Mouse (Mus musculus) heart, embryonic 16.5 days (tissue): Measurements from ENCODE around the gene BC025920. TPM values are rescaled to one million over a fixed set of nuclear protein-coding genes. Genes with fewer than 3 reads are reported as not detected.

ENCODE experiments used
- ATAC-seq: fragments of 200-750 bp; cut with Nextera tagmentation; replicated peaks from 2 replicates; pipeline ENCODE4 v1.8.0; 2017; ENCODE audit warnings: moderate number of reproducible peaks; ENCODE audit not compliant: insufficient read depth, low FRiP score; ENCODE audit errors: extremely low read depth
- H3K27ac ChIP-seq: fragments of 300-500 bp; sonication (generic); 2 replicates; pipeline ENCODE4 v1.5.1; 2014; ENCODE audit warnings: mild to moderate bottlenecking, low read length, control low read depth, moderate library complexity
- H3K27me3 ChIP-seq: fragments of 300-500 bp; sonication (generic); 2 replicates; pipeline ENCODE4 v1.6.1; 2014; ENCODE audit warnings: low read length, mixed read lengths; ENCODE audit not compliant: control insufficient read depth, insufficient read depth
- H3K36me3 ChIP-seq: fragments of 300-500 bp; sonication (generic); 2 replicates; pipeline ENCODE4 v1.6.1; 2014; ENCODE audit not compliant: control insufficient read depth, insufficient read depth
- H3K4me1 ChIP-seq: fragments of 300-500 bp; sonication (generic); 2 replicates; pipeline ENCODE4 v1.6.1; 2014; ENCODE audit warnings: low read length, mixed read lengths; ENCODE audit not compliant: control insufficient read depth, insufficient read depth
- H3K4me2 ChIP-seq: fragments of 300-500 bp; sonication (generic); 2 replicates; pipeline ENCODE4 v1.6.1; 2014; ENCODE audit warnings: low read depth, mild to moderate bottlenecking, control low read depth, low read length
- H3K4me3 ChIP-seq: fragments of 300-500 bp; sonication (generic); 2 replicates; pipeline ENCODE4 v1.5.1; 2014; ENCODE audit warnings: mild to moderate bottlenecking, control low read depth, low read length
- H3K9ac ChIP-seq: fragments of 300-500 bp; sonication (generic); 2 replicates; pipeline ENCODE4 v1.6.1; 2014; ENCODE audit warnings: low read length, control low read depth
- H3K9me3 ChIP-seq: fragments of 300-500 bp; sonication (generic); replicated peaks from 2 replicates; pipeline ENCODE4 v1.6.1; 2016; ENCODE audit warnings: low read length; ENCODE audit not compliant: control insufficient read depth
- WGBS: fragments of 180-500 bp; shearing (Covaris S2); extraction: QIAGEN DNeasy Blood & Tissue Kit; methylation state at CpG from one replicate; pipeline ENCODE4 v1.1.7; 2014; 5-methylcytosine and 5-hydroxymethylcytosine counted together
- polyA plus RNA-seq: library from polyadenylated mRNA; unstranded; fragments of >200 nt; fragmentation: Nextera tagmentation; extraction: Ambion mirVana; gene quantifications from 2 replicates; pipeline ENCODE4 v1.2.1, GENCODE M21; 2015

BC025920 gene
- polyA plus RNA-seq, 1 experiment from 2014 or later = 1.2 TPM

GRCm38 (mm10) chr10:81598871-81599270 is 7.2 kb upstream of the BC025920 start:
- ATAC-seq = no peak

GRCm38 (mm10) chr10:81599630-81600029 is 6.4 kb upstream of the BC025920 start:
- Histone ChIP-seq H3K9ac (no peak overlapping the region), H3K4me1 (peaks cover 56% of the 10 kb centered on the region), H3K27ac (no peak overlapping the region), H3K9me3 (no peaks in the 10 kb centered on the region), H3K4me2 (no peak overlapping the region), H3K36me3 (no peaks in the 10 kb centered on the region), H3K27me3 (0 out of 2 replicates have a peak, but pooled peaks cover 4% of the 10 kb centered on the region), H3K4me3 (no peak overlapping the region)
- ATAC-seq = no peak
- 75% methylated on average over 5 of the region's 5 CpGs for WGBS

More at GRCm38 (mm10) chr10:81598871-81599270, 7.2 kb upstream of the BC025920 start:
- Histone ChIP-seq H3K27me3 (0 out of 2 replicates have a peak, but pooled peaks cover 4% of the 10 kb centered on the region), H3K36me3 (no peaks in the 10 kb centered on the region), H3K4me3 (no peak overlapping the region), H3K9ac (no peak overlapping the region), H3K9me3 (no peaks in the 10 kb centered on the region), H3K27ac (no peak overlapping the region), H3K4me2 (no peak overlapping the region), H3K4me1 (peaks cover 56% of the 10 kb centered on the region)
- WGBS = 55% methylated on average over 6 of the region's 6 CpGs

- no peak overlapping the region for H3K9ac ChIP-seq
- H3K4me2 ChIP-seq = peak overlapping the region; percentile 71; the same call in 1 of the 2 replicates
- H3K4me3 ChIP-seq = no peak overlapping the region
- ATAC-seq = no peak
- peaks cover 58% of the 10 kb centered on the region for H3K4me1 ChIP-seq
- H3K9me3 ChIP-seq = no peaks in the 10 kb centered on the region
- 0 out of 2 replicates have a peak, but pooled peaks cover 2% of the 10 kb centered on the region for H3K27me3 ChIP-seq
- 43% methylated on average over 10 of the region's 10 CpGs for WGBS
- H3K27ac ChIP-seq = peak overlapping the region; percentile 69
- no peaks in the 10 kb centered on the region for H3K36me3 ChIP-seq
Measured at GRCm38 (mm10) chr10:81600096-81600495, 6.0 kb upstream of the BC025920 start.

GRCm38 (mm10) chr10:81600738-81601203 is 5.3 kb upstream of the BC025920 start, which contains the start of gene Tle6:
Gene Tle6, minus strand, starts transcription at chr10:81601073.
- H3K27ac ChIP-seq = peak within 1 kb of the TSS; percentile 69
- H3K27me3 ChIP-seq = no peaks in the 10 kb centered on the region
- no peaks in the 10 kb centered on the region for H3K36me3 ChIP-seq
- H3K4me3 ChIP-seq = peak within 1 kb of the TSS; percentile 46
- peak within 1 kb of the TSS; percentile 66 for H3K9ac ChIP-seq
- under 1% methylated on average over 28 of the region's 28 CpGs for WGBS
- H3K4me2 ChIP-seq = peak within 1 kb of the TSS; percentile 71
- H3K9me3 ChIP-seq = no peaks in the 10 kb centered on the region
- peak; percentile 84 for ATAC-seq
- H3K4me1 ChIP-seq = peaks cover 58% of the 10 kb centered on the region

GRCm38 (mm10) chr10:81601396-81601905 is 4.6 kb upstream of the BC025920 start:
- 34% methylated on average over 7 of the region's 7 CpGs for WGBS
- no peak for ATAC-seq

GRCm38 (mm10) chr10:81602741-81603151 is 3.3 kb upstream of the BC025920 start:
- 23% methylated on average over 4 of the region's 4 CpGs for WGBS
- H3K27ac ChIP-seq = 0 out of 2 replicates have a peak overlapping the region, but pooled peaks have one; percentile 33
- no peak overlapping the region for H3K9ac ChIP-seq

More at GRCm38 (mm10) chr10:81601396-81601905, 4.6 kb upstream of the BC025920 start:
- H3K9me3 ChIP-seq = no peaks in the 10 kb centered on the region
- no peaks in the 10 kb centered on the region for H3K36me3 ChIP-seq
- peak overlapping the region; percentile 46 for H3K4me3 ChIP-seq
- H3K4me1 ChIP-seq = peaks cover 53% of the 10 kb centered on the region
- H3K27ac ChIP-seq = peak overlapping the region; percentile 43
- H3K9ac ChIP-seq = peak overlapping the region; percentile 63
- peak overlapping the region; percentile 71 for H3K4me2 ChIP-seq
- no peaks in the 10 kb centered on the region for H3K27me3 ChIP-seq

GRCm38 (mm10) chr10:81604019-81604967 is 1.8 kb upstream of the BC025920 start:
- no peaks in the 10 kb centered on the region for H3K9me3 ChIP-seq
- peaks cover 37% of the 10 kb centered on the region for H3K4me1 ChIP-seq
- no peak for ATAC-seq
- H3K36me3 ChIP-seq = no peaks in the 10 kb centered on the region
- peak overlapping the region; percentile 46; the same call in 1 of the 2 replicates for H3K27ac ChIP-seq
- H3K27me3 ChIP-seq = no peaks in the 10 kb centered on the region
- peak overlapping the region; percentile 54 for H3K4me2 ChIP-seq
- H3K4me3 ChIP-seq = peak overlapping the region; percentile 30
- peak overlapping the region; percentile 64 for H3K9ac ChIP-seq
- WGBS = 74% methylated on average over 12 of the region's 12 CpGs

More at GRCm38 (mm10) chr10:81602741-81603151, 3.3 kb upstream of the BC025920 start:
- H3K4me1 ChIP-seq = peaks cover 41% of the 10 kb centered on the region
- no peaks in the 10 kb centered on the region for H3K9me3 ChIP-seq
- no peaks in the 10 kb centered on the region for H3K36me3 ChIP-seq
- ATAC-seq = no peak
- no peak overlapping the region for H3K4me3 ChIP-seq
- no peak overlapping the region for H3K4me2 ChIP-seq
- H3K27me3 ChIP-seq = no peaks in the 10 kb centered on the region

- Histone ChIP-seq H3K27me3 (no peaks in the 10 kb centered on the region), H3K9ac (peak overlapping the region; percentile 64), H3K4me2 (peak overlapping the region; percentile 68), H3K4me3 (peak overlapping the region; percentile 52), H3K27ac (peak overlapping the region; percentile 92), H3K9me3 (no peaks in the 10 kb centered on the region), H3K4me1 (peaks cover 33% of the 10 kb centered on the region), H3K36me3 (peaks cover 4% of the 10 kb centered on the region; the same call in 1 of the 2 replicates)
- WGBS = 16% methylated on average over 29 of the region's 29 CpGs
- ATAC-seq = peak; percentile 28
Measured at GRCm38 (mm10) chr10:81604968-81605665, 953 bp upstream of the BC025920 start.
